8 mouse cellular contexts compared by ENCODE assay signal in genomic region chr14:16200969-16201638, GRCm38 (mm10). TPM values are rescaled to one million over a fixed set of nuclear protein-coding genes. Genes with fewer than 3 reads are reported as not detected.
A peak's percentile ranks its signal among the peaks of the same experiment; 100 is the strongest.
DNase-seq lines count a peak whose midpoint lies in the region; ATAC-seq and TF ChIP-seq lines count a peak whose summit lies in the region.

No protein-coding gene starts in this region.

- no peak overlapping the region for H3K9ac ChIP-seq in heart, postnatal 0 days (replicated peaks; ENCODE audit: low read depth, low read length)
- H3K9ac ChIP-seq in midbrain, embryonic 12.5 days (replicated peaks): no peak overlapping the region

- no peaks in the 10 kb centered on the region for H3K27me3 ChIP-seq in heart, postnatal 0 days (ENCODE audit: control insufficient read depth, insufficient read depth, low read length)
- no peaks in the 10 kb centered on the region for H3K27me3 ChIP-seq in midbrain, embryonic 12.5 days

- peaks cover 13% of the 10 kb centered on the region for H3K4me1 ChIP-seq in heart, postnatal 0 days (ENCODE audit: control insufficient read depth, insufficient read depth)
- peaks cover 17% of the 10 kb centered on the region for H3K4me1 ChIP-seq in midbrain, embryonic 12.5 days

- H3K9me3 ChIP-seq in heart, postnatal 0 days (replicated peaks; ENCODE audit: control insufficient read depth, low read length): no peaks in the 10 kb centered on the region
- no peaks in the 10 kb centered on the region for H3K9me3 ChIP-seq in midbrain, embryonic 12.5 days

- ATAC-seq in heart, postnatal 0 days (ENCODE audit: insufficient read depth, low read depth): peak; percentile 51
- ATAC-seq in midbrain, embryonic 12.5 days (ENCODE audit: low FRiP score, low read depth): peak; percentile 98

- peak overlapping the region; percentile 55; the same call in 1 of the 2 replicates for H3K27ac ChIP-seq in heart, postnatal 0 days (ENCODE audit: low read depth)
- peak overlapping the region; percentile 84 for H3K27ac ChIP-seq in midbrain, embryonic 12.5 days (replicated peaks)

- 34% methylated on average over 8 of the region's 8 CpGs for WGBS in heart, postnatal 0 days
- 11% methylated on average over 8 of the region's 8 CpGs for WGBS in midbrain, embryonic 12.5 days

- no peak for DNase-seq in heart, postnatal 0 days (ENCODE audit: low spot score)
- no peak for DNase-seq in heart, adult 9 months (ENCODE audit: low spot score in 2 of 2)
- DNase-seq in cerebellum, adult 8-10 months: peak; percentile 74
- DNase-seq in frontal cortex, postnatal 25 days (ENCODE audit: low spot score in 2 of 2): peak; percentile 7 to 19
- DNase-seq in layer of hippocampus, adult 11-12 months (ENCODE audit: low spot score): peak; percentile 72
- no peak for DNase-seq in spleen, adult 18-20 months
- no peak for DNase-seq in thymus, postnatal 10 days (ENCODE audit: low spot score in 2 of 2)

- H3K4me2 ChIP-seq in heart, postnatal 0 days (ENCODE audit: low read depth, low read length): peak overlapping the region; percentile 47
- H3K4me2 ChIP-seq in midbrain, embryonic 12.5 days (replicated peaks): peak overlapping the region; percentile 29

- no peak for TF ChIP-seq EP300 in heart, postnatal 0 days (IDR thresholded peaks at IDR 0.05; ENCODE audit: low read depth)

- H3K4me3 ChIP-seq in heart, postnatal 0 days (ENCODE audit: low read depth, low read length): no peak overlapping the region
- H3K4me3 ChIP-seq in midbrain, embryonic 12.5 days: no peak overlapping the region

- no peaks in the 10 kb centered on the region for H3K36me3 ChIP-seq in heart, postnatal 0 days (replicated peaks; ENCODE audit: control insufficient read depth, insufficient read depth, low read length)
- H3K36me3 ChIP-seq in midbrain, embryonic 12.5 days: no peaks in the 10 kb centered on the region

- TF ChIP-seq CTCF in heart, postnatal 0 days (IDR thresholded peaks at IDR 0.05; ENCODE audit: low read depth): no peak

RNA-seq across cellular contexts. Expression of gene Ngly1, which starts 48.0 kb away (rescaled TPM):
- 25.7 and 34.3 TPM in 2 replicates for total RNA-seq in heart, postnatal 0 days (2014; rRNA removed; ENCODE audit: low replicate concordance)
- polyA plus RNA-seq in heart, postnatal 0 days (2015; fragmentation: Nextera tagmentation; extraction: Ambion mirVana): 27.0 and 29.3 TPM in 2 replicates
- 26.0 and 26.1 TPM in 2 replicates for polyA plus RNA-seq in midbrain, embryonic 12.5 days (2016; fragmentation: Nextera tagmentation; extraction: Ambion mirVana)

RNA-seq across cellular contexts. Expression of gene Oxsm, which starts 48.5 kb away (rescaled TPM):
- total RNA-seq in heart, postnatal 0 days (2014; rRNA removed; ENCODE audit: low replicate concordance): 6.2 and 13.5 TPM in 2 replicates
- polyA plus RNA-seq in heart, postnatal 0 days (2015; fragmentation: Nextera tagmentation; extraction: Ambion mirVana): 3.6 and 3.9 TPM in 2 replicates
- polyA plus RNA-seq in midbrain, embryonic 12.5 days (2016; fragmentation: Nextera tagmentation; extraction: Ambion mirVana): 1.5 and 1.6 TPM in 2 replicates

Comparison
In these comparisons a context has a peak if more than half of its experiments do, and no peak if none do; other contexts are left out.
1. DNase-seq: peak in cerebellum, adult 8-10 months (single experiment), frontal cortex, postnatal 25 days (2 of 2) and layer of hippocampus, adult 11-12 months (single experiment); none in heart, postnatal 0 days (single experiment), heart, adult 9 months (0 of 2), spleen, adult 18-20 months (0 of 2) and thymus, postnatal 10 days (0 of 2).